Mouse (Mus musculus): ENCODE measurements at regions not wholly inside any gene's neighbourhood (a gene's known extent, or its start where the extent isn't known, plus 50 kb on each side); places are given as distances from the start of the nearest gene placed in this dataset.

GRCm38 (mm10) chr14:79879333-79880035, 104.4 kb upstream of the Olfm4 start:
- TF ChIP-seq E2F4 (IDR thresholded peaks at IDR 0.05; ENCODE audit: insufficient read depth) (no peak), POLR2A (IDR thresholded peaks at IDR 0.05; ENCODE audit: insufficient read length, low read depth) (no peak), MYOG (IDR thresholded peaks at IDR 0.05; ENCODE audit: control insufficient read depth in 1 of 3, insufficient read depth in 1 of 3, insufficient read length in 2 of 3, low read depth in 2 of 3) (no peak), POLR2AphosphoS2 (IDR thresholded peaks at IDR 0.05; ENCODE audit: insufficient read length, low read depth) (no peak), MAX (IDR thresholded peaks at IDR 0.05; ENCODE audit: low read depth) (no peak), REST (IDR thresholded peaks at IDR 0.05; ENCODE audit: insufficient read depth, insufficient read length) (no peak), USF1 (IDR thresholded peaks at IDR 0.05; ENCODE audit: low read depth) (no peak), SRF (IDR thresholded peaks at IDR 0.05; ENCODE audit: control insufficient read depth, insufficient read length, low read depth) (no peak)
